Mouse (Mus musculus) cortical plate, adult 2 months (tissue): ENCODE results near the gene Crybb1.

Experiments used
- CTCF ChIP-seq: fragments of 200-500 bp; IDR thresholded peaks from 2 replicates; pipeline ENCODE4 v1.5.1; 2011; ENCODE audit warnings: mild to moderate bottlenecking, control low read depth, low read length; ENCODE audit not compliant: insufficient read depth; ENCODE audit errors: extremely low read depth
- POLR2A ChIP-seq: fragments of 200-500 bp; IDR thresholded peaks from 2 replicates; pipeline ENCODE4 v1.6.1; 2011; ENCODE audit warnings: mild to moderate bottlenecking, low read length, control low read depth; ENCODE audit not compliant: insufficient read depth; ENCODE audit errors: extremely low read depth

DNA sequence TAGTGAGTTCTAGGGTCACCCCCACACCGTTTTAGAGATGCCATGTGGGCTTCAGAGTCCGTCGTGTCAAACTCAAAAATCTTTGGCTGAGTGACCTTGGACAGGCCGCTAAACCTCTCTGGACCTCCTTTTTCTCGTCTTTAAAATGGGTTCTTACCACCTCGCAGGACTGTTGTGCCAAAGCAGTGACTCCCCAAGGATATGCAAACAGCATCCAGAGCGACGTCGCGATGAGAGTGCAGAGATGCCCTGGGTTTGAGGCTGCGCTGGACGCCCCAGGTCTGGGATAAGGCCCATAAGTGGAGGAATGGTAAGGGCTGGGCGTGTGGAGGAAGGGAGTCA, 27.7 kb upstream of the Crybb1 start:
- no peak for TF ChIP-seq CTCF
- no peak for TF ChIP-seq POLR2A
